ENCODE assay signal across 7 mouse cellular contexts in genomic region chr1:16798292-16798691, GRCm38 (mm10).
A peak's percentile ranks its signal among the peaks of the same experiment; 100 is the strongest.
DNase-seq lines count a peak whose midpoint lies in the region; ATAC-seq and TF ChIP-seq lines count a peak whose summit lies in the region.

No protein-coding gene starts in this region.

- H3K27ac ChIP-seq in kidney, embryonic 16.5 days (ENCODE audit: low read length) = no peak overlapping the region
- no peak overlapping the region for H3K27ac ChIP-seq in limb, embryonic 14.5 days (replicated peaks; ENCODE audit: low read depth, low read length)

- WGBS in kidney, embryonic 16.5 days = 79% methylated on average over 6 of the region's 6 CpGs
- WGBS in limb, embryonic 14.5 days = 84% methylated on average over 6 of the region's 6 CpGs

- no peaks in the 10 kb centered on the region for H3K9me3 ChIP-seq in kidney, embryonic 16.5 days (ENCODE audit: low read length)
- H3K9me3 ChIP-seq in limb, embryonic 14.5 days (ENCODE audit: control insufficient read depth, low read length) = no peaks in the 10 kb centered on the region

- no peak overlapping the region for H3K9ac ChIP-seq in kidney, embryonic 16.5 days (replicated peaks; ENCODE audit: low read length)
- H3K9ac ChIP-seq in limb, embryonic 14.5 days (ENCODE audit: low read depth, low read length, severe bottlenecking) = no peak overlapping the region

- H3K36me3 ChIP-seq in kidney, embryonic 16.5 days (ENCODE audit: insufficient read depth, low read length) = no peaks in the 10 kb centered on the region
- no peaks in the 10 kb centered on the region for H3K36me3 ChIP-seq in limb, embryonic 14.5 days (ENCODE audit: control insufficient read depth, insufficient read depth, low read length)

- no peaks in the 10 kb centered on the region for H3K27me3 ChIP-seq in kidney, embryonic 16.5 days (ENCODE audit: insufficient read depth, low read length)
- H3K27me3 ChIP-seq in limb, embryonic 14.5 days (ENCODE audit: control insufficient read depth, insufficient read depth, low read length) = no peaks in the 10 kb centered on the region

- no peak overlapping the region for H3K4me2 ChIP-seq in kidney, embryonic 16.5 days (replicated peaks; ENCODE audit: low read depth, low read length)
- H3K4me2 ChIP-seq in limb, embryonic 14.5 days (replicated peaks; ENCODE audit: low read depth, low read length, severe bottlenecking) = no peak overlapping the region

- no peak for TF ChIP-seq POLR2A in limb, embryonic 14.5 days (IDR thresholded peaks at IDR 0.05; ENCODE audit: borderline replicate concordance, extremely low read depth, insufficient read depth, insufficient read length)

- no peaks in the 10 kb centered on the region for H3K4me1 ChIP-seq in kidney, embryonic 16.5 days (ENCODE audit: insufficient read depth, low read length)
- H3K4me1 ChIP-seq in limb, embryonic 14.5 days (ENCODE audit: control insufficient read depth, insufficient read depth, low read length) = no peaks in the 10 kb centered on the region

- DNase-seq in adrenal gland, postnatal 25 days = peak; percentile 80
- DNase-seq in embryo, embryonic 9.5 days (ENCODE audit: extremely low spot score) = peak; percentile 65
- DNase-seq in heart, adult 8-10 months (ENCODE audit: low spot score) = peak; percentile 69
- peak; percentile 82 for DNase-seq in limb, embryonic 14.5 days (ENCODE audit: low spot score)
- peak; percentile 63 to 82 for DNase-seq in spleen, postnatal 4 days (ENCODE audit: low spot score in 2 of 2)

- ATAC-seq in kidney, embryonic 16.5 days (ENCODE audit: low FRiP score, low TSS enrichment) = peak; percentile 69
- ATAC-seq in limb, embryonic 14.5 days (ENCODE audit: low FRiP score, low read depth) = peak; percentile 67; the same call in 1 of the 2 replicates
- ATAC-seq in monocyte, adult 5-6 weeks (replicated peaks; ENCODE audit: insufficient number of reproducible peaks, low FRiP score, low TSS enrichment, poor library complexity, severe bottlenecking) = peak; percentile 97

- H3K4me3 ChIP-seq in kidney, embryonic 16.5 days (ENCODE audit: low read length) = no peak overlapping the region
- H3K4me3 ChIP-seq in limb, embryonic 14.5 days (replicated peaks; ENCODE audit: low read length) = no peak overlapping the region
